Mouse (Mus musculus) thymus, adult 2 months (tissue): ENCODE data around the gene Mfap4.

Experiments
- CTCF ChIP-seq: fragments of 200-500 bp; IDR thresholded peaks from 2 replicates; pipeline ENCODE4 v1.5.1; 2012; ENCODE audit warnings: mild to moderate bottlenecking, control low read depth, low read length, moderate library complexity, borderline replicate concordance; ENCODE audit not compliant: control insufficient read depth, poor library complexity, insufficient read depth; ENCODE audit errors: extremely low read depth
- POLR2A ChIP-seq: fragments of 200-500 bp; IDR thresholded peaks from 2 replicates; pipeline ENCODE4 v1.6.1; 2012; ENCODE audit warnings: mild to moderate bottlenecking, low read length, control low read depth, moderate library complexity; ENCODE audit not compliant: control insufficient read depth, poor library complexity, insufficient read depth; ENCODE audit errors: extremely low read depth

GRCm38 (mm10) chr11:61514953-61515352 lies 29.7 kb downstream of the Mfap4 start:
- TF ChIP-seq CTCF: no peak
- TF ChIP-seq POLR2A: no peak
